Mouse (Mus musculus) ES-E14 (cell line): ENCODE results near the gene Gm38392. TPM values are rescaled to one million over a fixed set of nuclear protein-coding genes. Genes with fewer than 3 reads are reported as not detected.

ENCODE experiments used
- DNase-seq: peaks from one replicate; pipeline ENCODE4 v3.0.0-alpha.2; 2013; ENCODE audit warnings: low read depth, low spot score
- H3K27ac ChIP-seq: 2 replicates; pipeline ENCODE4 v1.5.1; 2012; ENCODE audit warnings: low read depth, mild to moderate bottlenecking, low read length, moderate library complexity, mixed read lengths; ENCODE audit not compliant: poor library complexity, insufficient read depth, severe bottlenecking
- H3K36me3 ChIP-seq: 2 replicates; pipeline ENCODE4 v1.6.1; 2012; ENCODE audit warnings: mild to moderate bottlenecking, low read length, moderate library complexity, mixed read lengths; ENCODE audit not compliant: control insufficient read depth, poor library complexity, insufficient read depth, severe bottlenecking
- H3K4me1 ChIP-seq, 2 experiments: fragments of 150-350 bp in 1 of 2; sonication (generic) in 1 of 2; 2 replicates each; pipeline ENCODE4 v1.6.1; 2012; ENCODE audit warnings: low read length in 2 of 2, mild to moderate bottlenecking in 1 of 2, mixed read lengths in 1 of 2; ENCODE audit not compliant: control insufficient read depth in 2 of 2, insufficient read depth in 2 of 2, poor library complexity in 1 of 2
- H3K4me3 ChIP-seq, 2 experiments: fragments of 150-350 bp in 1 of 2; sonication (generic) in 1 of 2; 2 replicates each; pipeline ENCODE4 v1.5.1; 2012; ENCODE audit warnings: low read length in 2 of 2, low read depth in 1 of 2, mild to moderate bottlenecking in 1 of 2, mixed read lengths in 1 of 2; ENCODE audit not compliant: insufficient read depth in 1 of 2, poor library complexity in 1 of 2, severe bottlenecking in 1 of 2
- H3K9ac ChIP-seq: 2 replicates; pipeline ENCODE4 v1.6.1; 2012; ENCODE audit warnings: low read depth, mild to moderate bottlenecking, low read length, mixed read lengths; ENCODE audit not compliant: poor library complexity, insufficient read depth, severe bottlenecking
- H3K9me3 ChIP-seq: fragments of 150-350 bp; sonication (generic); 2 replicates; pipeline ENCODE4 v1.6.1; 2012; ENCODE audit warnings: low read depth, mild to moderate bottlenecking, low read length; ENCODE audit not compliant: control insufficient read depth, insufficient read depth
- CHD2 ChIP-seq: IDR thresholded peaks from 2 replicates; pipeline ENCODE4 v1.6.1; 2014; ENCODE audit warnings: mild to moderate bottlenecking, low read depth, low read length, inconsistent platforms
- HCFC1 ChIP-seq: IDR thresholded peaks from 2 replicates; pipeline ENCODE4 v1.6.1; 2012; ENCODE audit warnings: low read length, inconsistent platforms, borderline replicate concordance; ENCODE audit not compliant: insufficient read depth
- MAFK ChIP-seq: IDR thresholded peaks from 2 replicates; pipeline ENCODE4 v1.6.1; 2014; ENCODE audit warnings: mild to moderate bottlenecking, low read depth, low read length, inconsistent platforms; ENCODE audit not compliant: insufficient read depth
- ZC3H11A ChIP-seq: IDR thresholded peaks from 2 replicates; pipeline ENCODE4 v1.6.1; 2012; ENCODE audit warnings: low read depth, mild to moderate bottlenecking, inconsistent platforms, low read length, borderline replicate concordance
- ZNF384 ChIP-seq: IDR thresholded peaks from 2 replicates; pipeline ENCODE4 v1.6.1; 2012; ENCODE audit warnings: low read depth, low read length, inconsistent platforms
- in situ Hi-C, 2 experiments: fragments of 600-800 bp; cut with MboI; formaldehyde crosslinking; loops; one replicate each; pipeline ENCODE4 v1.15.1; 2025; ENCODE audit warnings: low sequenced_read_pairs in 2 of 2, inconsistent platforms in 1 of 2; ENCODE audit not compliant: unreplicated experiment in 2 of 2
- total RNA-seq: library from RNA; depleted of rRNA; stranded (reverse); fragments of 300-350 nt; gene quantifications from 2 replicates; pipeline ENCODE4 v1.2.3, GENCODE M21; 2012

Gene Gm38392
- total RNA-seq, 1 experiment, result 2.4 TPM

- no peak overlapping the region for H3K27ac ChIP-seq
- H3K9me3 ChIP-seq, result no peaks in the 10 kb centered on the region
- H3K4me3 ChIP-seq, result no peak overlapping the region
These were observed 47.6 kb downstream of the Gm38392 start for GRCm38 (mm10) chr3:88239446-88239845.

GRCm38 (mm10) chr3:88238866-88239391 lies 48.1 kb downstream of the Gm38392 start:
- in situ Hi-C loops, result no loop called here
- H3K27ac ChIP-seq, result no peak overlapping the region
- peaks cover 0 to 4% of the 10 kb centered on the region in 2 experiments; a peak in 3 of 4 replicates for H3K4me1 ChIP-seq
- no peak overlapping the region for H3K4me3 ChIP-seq
- no peak for DNase-seq
- H3K36me3 ChIP-seq, result no peaks in the 10 kb centered on the region
- no peak for TF ChIP-seq HCFC1
- no peak for TF ChIP-seq CHD2
- no peak for TF ChIP-seq ZNF384
- no peak for TF ChIP-seq ZC3H11A
- TF ChIP-seq MAFK, result no peak
- no peaks in the 10 kb centered on the region for H3K9me3 ChIP-seq
- H3K9ac ChIP-seq, result no peak overlapping the region

More at GRCm38 (mm10) chr3:88239446-88239845, 47.6 kb downstream of the Gm38392 start:
- H3K4me1 ChIP-seq, result peaks cover 0 to 4% of the 10 kb centered on the region in 2 experiments; a peak in 3 of 4 replicates
- no peaks in the 10 kb centered on the region for H3K36me3 ChIP-seq
- H3K9ac ChIP-seq, result no peak overlapping the region
- in situ Hi-C loops, result no loop called here
- TF ChIP-seq HCFC1, result no peak
- TF ChIP-seq CHD2, result no peak
- no peak for TF ChIP-seq ZC3H11A
- no peak for TF ChIP-seq MAFK
- TF ChIP-seq ZNF384, result no peak
- DNase-seq, result no peak

GRCm38 (mm10) chr3:88237556-88238194 lies 49.3 kb downstream of the Gm38392 start:
- H3K4me1 ChIP-seq, result peaks cover 0 to 4% of the 10 kb centered on the region in 2 experiments; a peak in 3 of 4 replicates
- no peak for DNase-seq
- H3K9ac ChIP-seq, result no peak overlapping the region
- no peaks in the 10 kb centered on the region for H3K9me3 ChIP-seq
- H3K4me3 ChIP-seq, result no peak overlapping the region
- no peak overlapping the region for H3K27ac ChIP-seq
- in situ Hi-C loops, result no loop called here
- TF ChIP-seq HCFC1 (no peak), MAFK (no peak), CHD2 (no peak), ZC3H11A (no peak), ZNF384 (no peak)
- no peaks in the 10 kb centered on the region for H3K36me3 ChIP-seq

GRCm38 (mm10) chr3:88237161-88237555 lies 49.9 kb downstream of the Gm38392 start:
- in situ Hi-C loops, result no loop called here
- Histone ChIP-seq H3K36me3 (no peaks in the 10 kb centered on the region), H3K9me3 (no peaks in the 10 kb centered on the region), H3K4me3 (no peak overlapping the region), H3K9ac (no peak overlapping the region), H3K4me1 (peaks cover 0 to 8% of the 10 kb centered on the region in 2 experiments; a peak in 3 of 4 replicates), H3K27ac (no peak overlapping the region)
- no peak for DNase-seq
- TF ChIP-seq ZC3H11A (no peak), MAFK (no peak), CHD2 (no peak), ZNF384 (no peak), HCFC1 (no peak)
